Mouse (Mus musculus): ENCODE results near the gene Ahnak2.

DNA sequence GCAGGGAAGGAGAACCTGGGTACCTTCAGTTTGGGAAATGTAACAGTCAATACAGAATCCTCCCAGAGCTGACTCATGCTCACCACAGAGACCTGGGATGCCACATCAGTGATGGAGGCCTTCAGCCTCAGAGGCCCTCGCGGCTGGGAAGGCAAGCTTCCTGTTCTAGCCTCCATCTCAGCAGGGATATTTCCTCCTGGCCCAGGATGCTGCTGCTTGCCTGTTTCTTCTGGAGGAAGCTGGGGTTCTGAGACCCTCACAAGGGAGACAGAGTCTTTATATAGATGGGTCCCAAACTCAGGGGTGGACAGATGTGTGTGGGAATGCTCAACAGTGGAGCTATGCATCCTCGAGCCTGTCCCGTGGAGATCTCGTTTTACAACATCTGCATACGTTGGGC is 28.4 kb downstream of the Ahnak2 start:
- TF ChIP-seq EP300 (IDR thresholded peaks at IDR 0.05; ENCODE audit: low read depth) = no peak
- no peak for TF ChIP-seq CTCF (IDR thresholded peaks at IDR 0.05; ENCODE audit: low read depth)

Measured in heart, postnatal 0 days (tissue).